Mouse (Mus musculus) erythroblast, embryonic 14.5 days (primary cell): ENCODE measurements around the gene Creb3.

Source experiments
- GATA1 ChIP-seq: IDR thresholded peaks from 2 replicates; pipeline ENCODE4 v1.6.1; 2012; ENCODE audit warnings: low read length, inconsistent platforms, mixed read lengths
- TAL1 ChIP-seq: IDR thresholded peaks from 3 replicates; pipeline ENCODE4 v1.6.1; 2012; ENCODE audit warnings: low read length, inconsistent platforms, mixed read lengths

- TF ChIP-seq GATA1 (no peak), TAL1 (no peak)
Observed at GRCm38 (mm10) chr4:43528487-43528886, 33.6 kb upstream of the Creb3 start.
